Mouse (Mus musculus) forebrain, embryonic 12.5 days (tissue): ENCODE measurements around the gene Olfr698. TPM values are rescaled to one million over a fixed set of nuclear protein-coding genes. Genes with fewer than 3 reads are reported as not detected.

Experiments used
- polyA plus RNA-seq: library from polyadenylated mRNA; unstranded; fragments of >200 nt; fragmentation: Nextera tagmentation; extraction: Ambion mirVana; gene quantifications from 2 replicates; pipeline ENCODE4 v1.2.1, GENCODE M21; 2016

Gene Olfr698
- polyA plus RNA-seq, 1 experiment from 2014 or later, result not detected

Other genes starting within 250 kb of the Olfr698 start
- not detected in 2 replicates for gene Olfr693, start 74.8 kb downstream of the Olfr698 start, polyA plus RNA-seq
- gene Olfr694, start 63.6 kb downstream of the Olfr698 start, polyA plus RNA-seq, result not detected in 2 replicates
- gene Olfr695, start 39.0 kb downstream of the Olfr698 start, polyA plus RNA-seq, result not detected in 2 replicates
- not detected in 2 replicates for gene Olfr697, start 13.0 kb downstream of the Olfr698 start, polyA plus RNA-seq
- not detected in 2 replicates for gene Olfr699, start 37.8 kb upstream of the Olfr698 start, polyA plus RNA-seq
- not detected in 2 replicates for gene Olfr700, start 53.4 kb upstream of the Olfr698 start, polyA plus RNA-seq
- gene Olfr701, start 58.7 kb upstream of the Olfr698 start, polyA plus RNA-seq, result not detected in 2 replicates
- gene Olfr702, start 78.5 kb upstream of the Olfr698 start, polyA plus RNA-seq, result not detected in 2 replicates
- gene Olfr703, start 88.0 kb upstream of the Olfr698 start, polyA plus RNA-seq, result not detected in 2 replicates
- not detected in 2 replicates for gene Olfr704, start 107.8 kb upstream of the Olfr698 start, polyA plus RNA-seq
- gene Olfr705, start 121.5 kb upstream of the Olfr698 start, polyA plus RNA-seq, result not detected in 2 replicates
- gene Olfr706, start 132.8 kb upstream of the Olfr698 start, polyA plus RNA-seq, result not detected in 2 replicates
- gene Olfr707, start 145.8 kb upstream of the Olfr698 start, polyA plus RNA-seq, result not detected in 2 replicates
- not detected in 2 replicates for gene Olfr1532-ps1, start 152.6 kb upstream of the Olfr698 start, polyA plus RNA-seq
- gene Olfr709-ps1, start 176.8 kb upstream of the Olfr698 start, polyA plus RNA-seq, result not detected in 2 replicates
- not detected in 2 replicates for gene Olfr710, start 192.9 kb upstream of the Olfr698 start, polyA plus RNA-seq
- not detected in 2 replicates for gene Olfr6, start 208.5 kb upstream of the Olfr698 start, polyA plus RNA-seq
- not detected in 2 replicates for gene Olfr711, start 220.1 kb upstream of the Olfr698 start, polyA plus RNA-seq